Mouse (Mus musculus) megakaryocyte, embryonic 14.5 days (primary cell): Measurements from ENCODE around the gene Sox2.

Experiments used
- FLI1 ChIP-seq: IDR thresholded peaks from 2 replicates; pipeline ENCODE4 v1.6.1; 2012; ENCODE audit warnings: low read length, inconsistent platforms, mixed read lengths
- GATA1 ChIP-seq: IDR thresholded peaks from 3 replicates; pipeline ENCODE4 v1.6.1; 2012; ENCODE audit warnings: mixed read lengths, low read length, inconsistent platforms, borderline replicate concordance

DNA sequence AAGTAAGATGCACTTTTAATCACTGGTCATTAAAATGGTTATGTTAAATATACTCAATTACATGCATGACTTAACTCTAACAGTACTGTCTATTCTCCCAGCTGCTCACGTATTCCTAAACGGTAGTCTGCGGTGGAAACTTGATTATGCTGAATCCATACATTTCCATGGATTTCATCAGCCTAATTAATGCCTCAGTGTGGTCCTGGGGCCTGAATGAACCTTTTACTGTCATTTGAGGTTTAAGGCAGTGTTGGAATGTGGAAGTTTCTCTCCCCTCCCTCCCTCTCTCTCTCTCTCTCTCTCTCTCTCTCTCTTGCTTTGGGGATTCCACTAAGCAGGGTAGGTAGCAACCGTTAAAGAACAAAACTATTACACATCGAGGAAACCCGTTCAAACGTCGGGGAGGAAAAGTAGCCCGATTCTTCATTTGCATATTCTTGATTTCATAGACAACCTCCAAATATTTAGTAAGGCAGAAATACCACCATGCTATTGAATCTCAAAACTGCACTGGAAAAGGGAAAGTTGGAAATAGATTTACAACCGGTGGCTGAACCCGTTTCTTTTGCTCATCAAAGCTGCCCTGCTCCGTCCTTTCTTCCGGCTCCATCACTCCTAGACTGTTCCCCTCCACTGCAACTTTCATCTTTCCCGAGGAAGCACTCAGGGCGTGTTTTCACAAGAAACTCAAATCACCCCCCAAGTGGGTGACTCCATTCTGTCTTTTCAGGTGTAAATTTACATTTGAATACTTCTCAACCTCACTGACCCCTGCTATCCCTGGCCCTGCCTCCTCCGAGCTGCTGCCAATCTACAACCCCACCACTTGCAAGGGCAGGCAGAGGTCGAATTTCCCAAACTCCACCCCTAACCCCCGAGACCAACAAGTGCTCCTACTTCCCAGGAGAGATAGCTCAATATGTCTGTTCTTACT is 17.9 kb downstream of the Sox2 start:
- TF ChIP-seq GATA1 (no peak), FLI1 (no peak)
